ENCODE assay signal across 8 mouse cellular contexts in the genomic region with DNA sequence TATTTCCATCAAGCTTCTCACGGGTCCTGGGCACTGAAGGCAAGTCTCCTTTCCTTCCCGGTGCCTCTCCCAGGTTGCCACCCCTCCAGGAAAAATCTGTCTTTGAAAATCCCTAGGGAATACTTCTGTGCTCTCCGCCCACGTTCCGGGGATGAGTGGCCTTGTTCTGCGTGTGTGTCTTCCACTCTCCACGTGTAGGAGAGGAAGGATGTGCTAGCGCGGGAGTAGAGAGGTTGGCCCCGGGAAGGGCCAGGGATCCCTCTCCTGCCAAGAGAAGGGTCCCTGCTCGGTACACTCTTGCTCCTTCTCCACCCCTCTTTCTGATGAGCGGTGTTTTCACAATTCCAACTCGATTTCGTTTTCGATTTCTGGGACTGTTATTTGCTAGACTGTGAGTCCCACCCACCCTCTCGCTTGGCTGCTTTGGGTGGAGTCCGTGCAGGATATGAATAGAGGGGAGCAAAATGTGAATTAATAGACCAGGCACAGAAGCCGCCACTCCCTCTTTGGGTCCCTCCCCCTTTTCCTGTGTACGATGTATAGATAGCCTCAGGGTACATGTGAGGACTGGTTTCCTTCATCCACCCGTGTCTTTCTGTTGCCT. TPM values are rescaled to one million over a fixed set of nuclear protein-coding genes. Genes with fewer than 3 reads are reported as not detected.
DNase-seq lines count a peak whose midpoint lies in the region; ATAC-seq lines count a peak whose summit lies in the region.

No protein-coding gene starts in this region.

- under 1% methylated on average over 20 of the region's 20 CpGs for WGBS in embryonic facial prominence, embryonic 15.5 days
- under 1% methylated on average over 20 of the region's 20 CpGs for WGBS in heart, embryonic 10.5 days
- under 1% methylated on average over 20 of the region's 20 CpGs for WGBS in kidney, embryonic 15.5 days
- under 1% methylated on average over 20 of the region's 20 CpGs for WGBS in liver, embryonic 12.5 days (ENCODE audit: insufficient replicate concordance)
- 0% methylated on average over 20 of the region's 20 CpGs for whole genome bisulfite sequencing in stomach, embryonic 15.5 days

- DNase-seq in left cerebral cortex, adult 11 months (ENCODE audit: low spot score): peak; percentile 23
- no peak for DNase-seq in left cerebral cortex, postnatal 4 days
- peak; percentile 80 for DNase-seq in heart, embryonic 10.5 days (ENCODE audit: low spot score)
- DNase-seq in natural killer cell, adult 2 months (ENCODE audit: low spot score in 2 of 2): peak; percentile 36 to 55

- no peaks in the 10 kb centered on the region for H3K4me1 ChIP-seq in embryonic facial prominence, embryonic 15.5 days
- no peaks in the 10 kb centered on the region for H3K4me1 ChIP-seq in heart, embryonic 10.5 days
- H3K4me1 ChIP-seq in kidney, embryonic 15.5 days: no peaks in the 10 kb centered on the region
- H3K4me1 ChIP-seq in liver, embryonic 12.5 days: peaks cover 8% of the 10 kb centered on the region; the same call in 1 of the 2 replicates
- no peaks in the 10 kb centered on the region for H3K4me1 ChIP-seq in stomach, embryonic 15.5 days

- no peaks in the 10 kb centered on the region for H3K27me3 ChIP-seq in embryonic facial prominence, embryonic 15.5 days
- no peaks in the 10 kb centered on the region for H3K27me3 ChIP-seq in heart, embryonic 10.5 days (ENCODE audit: insufficient read depth, poor library complexity, severe bottlenecking)
- no peaks in the 10 kb centered on the region for H3K27me3 ChIP-seq in kidney, embryonic 15.5 days
- H3K27me3 ChIP-seq in liver, embryonic 12.5 days (replicated peaks): no peaks in the 10 kb centered on the region
- no peaks in the 10 kb centered on the region for H3K27me3 ChIP-seq in stomach, embryonic 15.5 days (replicated peaks)

- intact Hi-C loops in left cerebral cortex, postnatal 4 days (cut with DNase I): no loop called here

- peak overlapping the region; percentile 52 for H3K4me2 ChIP-seq in embryonic facial prominence, embryonic 15.5 days (replicated peaks)
- H3K4me2 ChIP-seq in kidney, embryonic 15.5 days: peak overlapping the region; percentile 60
- peak overlapping the region; percentile 69 for H3K4me2 ChIP-seq in liver, embryonic 12.5 days
- peak overlapping the region; percentile 58 for H3K4me2 ChIP-seq in stomach, embryonic 15.5 days

- peaks cover 9% of the 10 kb centered on the region; the same call in 1 of the 2 replicates for H3K36me3 ChIP-seq in embryonic facial prominence, embryonic 15.5 days
- H3K36me3 ChIP-seq in heart, embryonic 10.5 days: peaks cover 11% of the 10 kb centered on the region
- H3K36me3 ChIP-seq in kidney, embryonic 15.5 days: peaks cover 11% of the 10 kb centered on the region
- H3K36me3 ChIP-seq in liver, embryonic 12.5 days: peaks cover 12% of the 10 kb centered on the region
- peaks cover 3% of the 10 kb centered on the region for H3K36me3 ChIP-seq in stomach, embryonic 15.5 days

- peak overlapping the region; percentile 61 for H3K27ac ChIP-seq in embryonic facial prominence, embryonic 15.5 days (replicated peaks)
- peak overlapping the region; percentile 85 for H3K27ac ChIP-seq in heart, embryonic 10.5 days
- peak overlapping the region; percentile 74 for H3K27ac ChIP-seq in kidney, embryonic 15.5 days
- peak overlapping the region; percentile 81 for H3K27ac ChIP-seq in liver, embryonic 12.5 days
- H3K27ac ChIP-seq in stomach, embryonic 15.5 days: peak overlapping the region; percentile 58

- no peak for ATAC-seq in embryonic facial prominence, embryonic 15.5 days (ENCODE audit: insufficient number of reproducible peaks, low FRiP score, low TSS enrichment, low read depth)
- peak; percentile 9; the same call in 1 of the 2 replicates for ATAC-seq in kidney, embryonic 15.5 days (replicated peaks; ENCODE audit: low FRiP score)
- peak; percentile 59 for ATAC-seq in liver, embryonic 12.5 days
- ATAC-seq in stomach, embryonic 15.5 days (ENCODE audit: insufficient read depth, low FRiP score, low read depth): peak; percentile 33; the same call in 1 of the 2 replicates

- peak overlapping the region; percentile 52 for H3K4me3 ChIP-seq in embryonic facial prominence, embryonic 15.5 days (replicated peaks)
- peak overlapping the region; percentile 66 for H3K4me3 ChIP-seq in heart, embryonic 10.5 days
- H3K4me3 ChIP-seq in kidney, embryonic 15.5 days (replicated peaks): peak overlapping the region; percentile 53
- H3K4me3 ChIP-seq in liver, embryonic 12.5 days: peak overlapping the region; percentile 65
- peak overlapping the region; percentile 54 for H3K4me3 ChIP-seq in stomach, embryonic 15.5 days (replicated peaks)

- peak overlapping the region; percentile 7; the same call in 1 of the 2 replicates for H3K9ac ChIP-seq in embryonic facial prominence, embryonic 15.5 days
- H3K9ac ChIP-seq in kidney, embryonic 15.5 days: peak overlapping the region; percentile 46
- H3K9ac ChIP-seq in liver, embryonic 12.5 days: peak overlapping the region; percentile 74
- H3K9ac ChIP-seq in stomach, embryonic 15.5 days: peak overlapping the region; percentile 7; the same call in 1 of the 2 replicates

- H3K9me3 ChIP-seq in embryonic facial prominence, embryonic 15.5 days (replicated peaks): no peaks in the 10 kb centered on the region
- H3K9me3 ChIP-seq in heart, embryonic 10.5 days: no peaks in the 10 kb centered on the region
- H3K9me3 ChIP-seq in kidney, embryonic 15.5 days (replicated peaks): no peaks in the 10 kb centered on the region
- H3K9me3 ChIP-seq in liver, embryonic 12.5 days (replicated peaks): no peaks in the 10 kb centered on the region
- H3K9me3 ChIP-seq in stomach, embryonic 15.5 days: no peaks in the 10 kb centered on the region

RNA-seq across cellular contexts. Expression of a gene that starts 0.9 kb away (rescaled TPM):
- 10 to 100 TPM; 86.1 to 96.9 TPM for total RNA-seq in left cerebral cortex, postnatal 4 days (2021)
- polyA plus RNA-seq in embryonic facial prominence, embryonic 15.5 days (2015; fragmentation: Nextera tagmentation; extraction: Ambion mirVana): 40.9 and 42.6 TPM in 2 replicates
- polyA plus RNA-seq in heart, embryonic 10.5 days (2016; fragmentation: Nextera tagmentation; extraction: Ambion mirVana): 33.3 and 40.7 TPM in 2 replicates
- 44.7 and 46.8 TPM in 2 replicates for polyA plus RNA-seq in kidney, embryonic 15.5 days (2015; fragmentation: Nextera tagmentation; extraction: Ambion mirVana)
- polyA plus RNA-seq in liver, embryonic 12.5 days (2016; fragmentation: Nextera tagmentation; extraction: Ambion mirVana): 24.4 and 26.4 TPM in 2 replicates
- polyA plus RNA-seq in stomach, embryonic 15.5 days (2015; fragmentation: Nextera tagmentation; extraction: Ambion mirVana): 39.0 and 41.6 TPM in 2 replicates

RNA-seq across cellular contexts. Expression of a gene that starts 1.6 kb away (rescaled TPM):
- 10 to 100 TPM; 69.5 to 90.3 TPM for total RNA-seq in left cerebral cortex, postnatal 4 days (2021)
- polyA plus RNA-seq in embryonic facial prominence, embryonic 15.5 days (2015; fragmentation: Nextera tagmentation; extraction: Ambion mirVana): 54.2 and 54.8 TPM in 2 replicates
- 27.5 and 41.1 TPM in 2 replicates for polyA plus RNA-seq in heart, embryonic 10.5 days (2016; fragmentation: Nextera tagmentation; extraction: Ambion mirVana)
- 45.5 and 50.8 TPM in 2 replicates for polyA plus RNA-seq in kidney, embryonic 15.5 days (2015; fragmentation: Nextera tagmentation; extraction: Ambion mirVana)
- polyA plus RNA-seq in liver, embryonic 12.5 days (2016; fragmentation: Nextera tagmentation; extraction: Ambion mirVana): 26.7 and 26.9 TPM in 2 replicates
- polyA plus RNA-seq in stomach, embryonic 15.5 days (2015; fragmentation: Nextera tagmentation; extraction: Ambion mirVana): 37.1 and 45.1 TPM in 2 replicates

Comparison
In these comparisons a context has a peak if more than half of its experiments do, and no peak if none do; other contexts are left out.
1. H3K9ac ChIP-seq: peak in every context shown above with its lines; median percentile 74 in liver, embryonic 12.5 days; 46 in kidney, embryonic 15.5 days; 7 in embryonic facial prominence, embryonic 15.5 days; 7 in stomach, embryonic 15.5 days.